Mouse (Mus musculus): ENCODE measurements around the gene Opalin.

- TF ChIP-seq CTCF (IDR thresholded peaks at IDR 0.05; ENCODE audit: low read depth) (no peak), EP300 (IDR thresholded peaks at IDR 0.05; ENCODE audit: low read depth) (no peak)
These were observed 23.9 kb upstream of the Opalin start for GRCm38 (mm10) chr19:41100863-41101262.
